In genomic region chr4:132884844-132885374, GRCm38 (mm10) we compare ENCODE assay signal across 8 mouse cellular contexts. TPM values are rescaled to one million over a fixed set of nuclear protein-coding genes. Genes with fewer than 3 reads are reported as not detected.
A peak's percentile ranks its signal among the peaks of the same experiment; 100 is the strongest.
DNase-seq lines count a peak whose midpoint lies in the region; ATAC-seq and TF ChIP-seq lines count a peak whose summit lies in the region.

No protein-coding gene starts in this region.

- TF ChIP-seq POLR2A in embryonic fibroblast, embryonic 13.5 days (IDR thresholded peaks at IDR 0.05; ENCODE audit: low read depth, low read length): no peak

- peaks cover 47% of the 10 kb centered on the region for H3K4me1 ChIP-seq in megakaryocyte, embryonic 14.5 days
- H3K4me1 ChIP-seq in embryonic fibroblast, embryonic 13.5 days (ENCODE audit: control insufficient read depth, insufficient read depth, low read length): peaks cover 6% of the 10 kb centered on the region
- H3K4me1 ChIP-seq in midbrain, embryonic 13.5 days (replicated peaks): peaks cover 33% of the 10 kb centered on the region

- peaks cover 25% of the 10 kb centered on the region for H3K36me3 ChIP-seq in megakaryocyte, embryonic 14.5 days (replicated peaks; ENCODE audit: low read length)
- H3K36me3 ChIP-seq in midbrain, embryonic 13.5 days: peaks cover 9% of the 10 kb centered on the region; the same call in 1 of the 2 replicates

- H3K9ac ChIP-seq in midbrain, embryonic 13.5 days (replicated peaks): peak overlapping the region; percentile 96

- DNase-seq in layer of hippocampus, postnatal 14 days (ENCODE audit: low spot score in 2 of 2): peak; percentile 10 to 54
- DNase-seq in Muller cell, postnatal 12 days (ENCODE audit: inconsistent ontology term): no peak
- no peak for DNase-seq in adrenal gland, postnatal 10 days
- no peak for DNase-seq in embryo, embryonic 10.5 days (ENCODE audit: low spot score)

- WGBS in midbrain, embryonic 13.5 days: 15% methylated on average over 9 of the region's 9 CpGs

- ATAC-seq in megakaryocyte, adult 5-6 weeks (ENCODE audit: poor library complexity, severe bottlenecking): no peak
- no peak for ATAC-seq in midbrain, embryonic 13.5 days

- peak overlapping the region; percentile 5; the same call in 1 of the 2 replicates for H3K27ac ChIP-seq in embryonic fibroblast, embryonic 13.5 days (ENCODE audit: insufficient read depth, low read length)
- peak overlapping the region; percentile 84; the same call in 1 of the 2 replicates for H3K27ac ChIP-seq in midbrain, embryonic 13.5 days

- TF ChIP-seq CTCF in embryonic fibroblast, embryonic 13.5 days (IDR thresholded peaks at IDR 0.05; ENCODE audit: borderline replicate concordance, insufficient read depth, low read length): no peak

- no peaks in the 10 kb centered on the region for H3K27me3 ChIP-seq in megakaryocyte, embryonic 14.5 days (replicated peaks)
- no peaks in the 10 kb centered on the region for H3K27me3 ChIP-seq in midbrain, embryonic 13.5 days

- peak overlapping the region; percentile 82 for H3K4me2 ChIP-seq in midbrain, embryonic 13.5 days (replicated peaks)

- peak overlapping the region; percentile 92 for H3K4me3 ChIP-seq in megakaryocyte, embryonic 14.5 days (replicated peaks)
- H3K4me3 ChIP-seq in embryonic fibroblast, embryonic 13.5 days (ENCODE audit: insufficient read depth, low read length): peak overlapping the region; percentile 86
- H3K4me3 ChIP-seq in midbrain, embryonic 13.5 days (replicated peaks): peak overlapping the region; percentile 97

- H3K9me3 ChIP-seq in megakaryocyte, embryonic 14.5 days: no peaks in the 10 kb centered on the region
- H3K9me3 ChIP-seq in midbrain, embryonic 13.5 days: no peaks in the 10 kb centered on the region

RNA-seq across cellular contexts. Expression of gene Stx12, which starts 0.6 kb away (rescaled TPM):
- 4.9 and 5.3 TPM in 2 replicates for polyA plus RNA-seq in megakaryocyte, embryonic 14.5 days (2012; ENCODE audit: insufficient read depth, low replicate concordance)
- 43.9 and 53.0 TPM in 2 replicates for total RNA-seq in megakaryocyte, adult 5-6 weeks (2015)
- total RNA-seq in megakaryocyte, adult 5-6 weeks (2017): 49.9 and 51.0 TPM in 2 replicates
- 71.8 and 72.4 TPM in 2 replicates for polyA plus RNA-seq in embryonic fibroblast, embryonic 13.5 days (2011; ENCODE audit: insufficient read length, low read depth, missing spikeins)
- total RNA-seq in layer of hippocampus, postnatal 14 days (2021): 100 to 1,000 TPM; 104 to 105 TPM
- 133 and 144 TPM in 2 replicates for polyA plus RNA-seq in midbrain, embryonic 13.5 days (2015; fragmentation: Nextera tagmentation; extraction: Ambion mirVana)
- 10 to 100 TPM; 52.0 to 53.2 TPM for total RNA-seq in adrenal gland, postnatal 10 days (2021)

RNA-seq across cellular contexts. Expression of gene Fam76a, which starts 37.4 kb away (rescaled TPM):
- 9.4 and 13.8 TPM in 2 replicates for polyA plus RNA-seq in megakaryocyte, embryonic 14.5 days (2012; ENCODE audit: insufficient read depth, low replicate concordance)
- total RNA-seq in megakaryocyte, adult 5-6 weeks (2015): 21.2 and 21.5 TPM in 2 replicates
- total RNA-seq in megakaryocyte, adult 5-6 weeks (2017): 43.2 and 66.3 TPM in 2 replicates
- polyA plus RNA-seq in embryonic fibroblast, embryonic 13.5 days (2011; ENCODE audit: insufficient read length, low read depth, missing spikeins): 33.5 and 38.8 TPM in 2 replicates
- total RNA-seq in layer of hippocampus, postnatal 14 days (2021): 10 to 100 TPM; 32.4 to 34.6 TPM
- polyA plus RNA-seq in midbrain, embryonic 13.5 days (2015; fragmentation: Nextera tagmentation; extraction: Ambion mirVana): 39.1 and 45.1 TPM in 2 replicates
- total RNA-seq in adrenal gland, postnatal 10 days (2021): 10 to 100 TPM; 36.9 to 37.0 TPM

RNA-seq across cellular contexts. Expression of gene Ppp1r8, which starts 41.9 kb away (rescaled TPM):
- 8.9 and 32.6 TPM in 2 replicates for polyA plus RNA-seq in megakaryocyte, embryonic 14.5 days (2012; ENCODE audit: insufficient read depth, low replicate concordance)
- total RNA-seq in megakaryocyte, adult 5-6 weeks (2015): 25.7 and 29.6 TPM in 2 replicates
- total RNA-seq in megakaryocyte, adult 5-6 weeks (2017): 46.1 and 50.1 TPM in 2 replicates
- polyA plus RNA-seq in embryonic fibroblast, embryonic 13.5 days (2011; ENCODE audit: insufficient read length, low read depth, missing spikeins): 51.1 and 59.9 TPM in 2 replicates
- total RNA-seq in layer of hippocampus, postnatal 14 days (2021): 10 to 100 TPM; 44.1 to 44.9 TPM
- polyA plus RNA-seq in midbrain, embryonic 13.5 days (2015; fragmentation: Nextera tagmentation; extraction: Ambion mirVana): 59.8 and 60.4 TPM in 2 replicates
- total RNA-seq in adrenal gland, postnatal 10 days (2021): 10 to 100 TPM; 41.6 to 44.6 TPM

Comparison
In these comparisons a context has a peak if more than half of its experiments do, and no peak if none do; other contexts are left out.
1. DNase-seq: peak in layer of hippocampus, postnatal 14 days (2 of 2); none in Muller cell, postnatal 12 days (single experiment), adrenal gland, postnatal 10 days (single experiment) and embryo, embryonic 10.5 days (single experiment).
2. Peak in every context shown above with its lines, with median percentiles within 50 percentile points of each other: H3K4me3 ChIP-seq.